Mouse (Mus musculus) CH12F3 (cell line): Measurements from ENCODE around the gene Bicra.

Experiments
- in situ Hi-C: fragments of 300-500 bp; cut with MboI; formaldehyde crosslinking; loops from 2 replicates; pipeline ENCODE4 v1.14.3; 2020; ENCODE audit warnings: low sequenced_read_pairs

Bicra gene

GRCm38 (mm10) chr7:15949216-15949790 is 98.4 kb downstream of the Bicra start:
- in situ Hi-C loops, result no loop called here

- in situ Hi-C loops, result no loop called here
Observed at GRCm38 (mm10) chr7:15948381-15948941, 99.3 kb downstream of the Bicra start.

- in situ Hi-C loops, result no loop called here
Observed at GRCm38 (mm10) chr7:15947653-15948260, 100.0 kb downstream of the Bicra start.

GRCm38 (mm10) chr7:15945721-15946536 is 101.8 kb downstream of the Bicra start, which contains the start of gene Nop53:
Gene Nop53, minus strand, starts transcription at chr7:15946074.
- in situ Hi-C loops, result no loop called here

DNA sequence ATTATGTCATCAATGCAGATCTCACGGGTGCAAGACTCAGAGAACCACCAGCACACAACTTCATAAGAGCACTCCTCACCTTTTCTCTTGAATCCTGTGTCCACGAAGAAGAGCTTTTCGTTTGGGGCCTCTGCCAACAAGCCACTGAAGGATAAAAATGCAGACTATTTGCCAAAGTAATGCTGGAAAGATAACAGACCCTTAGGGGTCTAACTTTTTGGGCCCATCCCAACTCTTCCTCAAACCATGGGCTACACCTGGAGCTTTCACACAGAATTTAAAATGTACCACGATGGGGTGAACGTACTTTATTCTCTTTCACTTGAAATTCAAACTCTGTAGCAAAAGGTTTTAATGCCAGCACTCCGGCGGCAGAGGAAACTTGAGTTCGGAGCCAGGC is 102.5 kb downstream of the Bicra start:
- in situ Hi-C loops, result no loop called here

DNA sequence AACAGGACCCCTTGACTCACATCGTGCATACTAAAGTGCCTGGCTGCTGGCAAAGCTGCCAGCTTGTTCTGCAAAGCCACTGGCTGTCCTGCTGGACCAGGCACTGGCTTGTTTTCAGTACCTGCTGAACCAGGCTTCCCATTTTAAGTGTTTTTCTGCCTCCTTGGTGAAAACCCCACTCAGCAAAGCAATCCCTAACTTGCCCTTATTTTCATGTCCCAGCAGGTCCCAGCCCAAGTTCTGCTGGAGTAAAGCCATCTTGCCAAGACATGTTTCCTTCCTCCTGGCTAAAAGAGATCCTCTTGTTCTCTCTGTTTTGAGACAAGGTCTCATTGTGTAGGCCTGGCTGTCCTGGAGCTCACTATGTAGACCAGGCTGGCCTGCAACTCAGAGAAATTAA is 103.4 kb downstream of the Bicra start:
- in situ Hi-C loops, result no loop called here

DNA sequence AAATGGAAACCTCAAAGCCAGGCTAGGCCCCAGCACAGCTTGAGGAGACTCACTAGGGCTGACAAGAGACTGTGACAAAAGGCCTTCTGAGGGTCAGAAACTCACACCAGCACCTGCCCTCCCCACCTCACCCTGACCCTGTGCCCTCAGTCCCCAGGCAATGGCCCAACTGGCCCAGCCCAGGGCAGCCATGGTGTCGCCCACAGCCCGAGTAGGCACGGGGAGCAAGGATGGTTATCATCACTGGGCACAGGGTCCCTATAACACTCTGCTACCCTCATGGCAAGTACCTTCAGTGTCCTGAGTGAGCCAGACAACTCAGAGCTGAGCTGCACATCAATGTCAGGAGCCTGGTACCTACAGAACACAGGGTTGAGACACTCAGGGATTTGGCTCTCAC is 109.1 kb downstream of the Bicra start:
- in situ Hi-C loops, result no loop called here

DNA sequence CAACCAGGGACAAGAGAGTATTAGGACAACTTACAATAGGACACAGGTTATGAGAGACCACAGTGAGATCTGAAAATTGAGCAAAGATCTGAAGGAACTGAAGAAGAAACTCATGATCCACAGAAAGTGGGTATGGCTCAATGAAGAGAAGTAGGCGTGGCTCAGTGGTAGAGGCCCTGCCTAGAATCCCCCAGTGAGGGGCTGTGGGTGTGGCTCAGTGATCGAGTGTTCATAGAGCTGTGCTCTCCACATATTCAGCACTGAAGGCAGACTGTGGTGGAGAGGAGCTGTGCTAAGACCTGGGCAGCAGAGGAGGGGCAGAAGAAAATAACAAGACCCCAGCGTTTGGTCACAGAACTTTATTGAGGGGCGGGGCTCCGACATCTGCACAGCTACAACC is 110.2 kb downstream of the Bicra start:
- in situ Hi-C loops, result no loop called here

GRCm38 (mm10) chr7:15933437-15934359 is 114.0 kb downstream of the Bicra start:
- in situ Hi-C loops, result no loop called here

GRCm38 (mm10) chr7:15931635-15932034 is 116.1 kb downstream of the Bicra start:
- in situ Hi-C loops, result no loop called here

- in situ Hi-C loops, result no loop called here
Observed at GRCm38 (mm10) chr7:15930543-15930942, 117.2 kb downstream of the Bicra start.

- in situ Hi-C loops, result no loop called here
Observed at GRCm38 (mm10) chr7:15929910-15930309, 117.8 kb downstream of the Bicra start.

- in situ Hi-C loops, result no loop called here
Observed at GRCm38 (mm10) chr7:15922220-15922773, 125.4 kb downstream of the Bicra start, which contains the start of gene Selenow. Gene Selenow, minus strand, starts transcription at chr7:15922402.

- in situ Hi-C loops, result no loop called here
Observed at GRCm38 (mm10) chr7:15921796-15922195, 125.9 kb downstream of the Bicra start.
